Mouse (Mus musculus) frontal cortex, postnatal 14 days (tissue): ENCODE measurements at regions not wholly inside any gene's neighbourhood (a gene's known extent, or its start where the extent isn't known, plus 50 kb on each side); places are given as distances from the start of the nearest gene placed in this dataset.

Experiments
- DNase-seq, 2 experiments: peaks; one replicate each; pipeline ENCODE4 v3.0.0; 2022; ENCODE audit warnings: low spot score in 2 of 2

DNA sequence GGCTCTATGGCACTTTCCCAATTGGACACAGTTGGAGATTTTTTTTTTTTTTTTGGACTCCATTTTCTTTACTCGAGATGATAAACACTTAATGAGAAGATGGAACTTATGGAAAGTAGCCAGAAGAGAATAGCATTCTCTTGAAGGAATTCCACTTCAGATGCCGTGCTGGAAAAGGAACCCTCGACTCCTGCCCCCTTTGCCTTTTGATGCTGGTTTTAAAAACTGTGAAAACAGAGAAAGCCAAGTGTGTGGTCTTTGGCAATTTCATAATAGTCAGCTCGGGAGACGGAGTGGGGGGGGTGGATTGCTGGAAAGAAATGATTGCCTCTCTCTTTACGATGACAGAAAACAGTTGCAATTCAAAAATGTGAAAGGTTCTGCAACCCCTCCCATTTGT lies 429.2 kb downstream of the Fgf9 start:
- no peak for DNase-seq

DNA sequence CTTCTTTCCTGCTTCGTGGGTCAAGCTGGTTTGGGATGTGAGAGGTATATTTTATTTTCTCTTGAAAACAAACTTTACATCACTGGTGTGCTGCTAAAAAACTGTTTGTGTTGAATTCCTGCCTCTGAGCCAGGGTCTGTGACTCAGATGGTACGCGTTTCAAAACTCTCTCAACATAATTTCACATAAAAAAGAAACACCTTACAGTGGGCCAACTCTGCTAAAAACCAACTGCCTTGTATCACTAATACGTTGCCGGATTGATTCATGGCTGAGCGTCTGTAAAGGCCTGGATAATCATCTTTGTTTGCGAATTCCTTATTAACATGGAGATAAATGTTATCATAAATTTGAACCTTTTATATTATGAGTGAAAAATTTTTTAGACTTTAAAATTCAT lies 428.7 kb downstream of the Fgf9 start:
- DNase-seq = no peak

DNA sequence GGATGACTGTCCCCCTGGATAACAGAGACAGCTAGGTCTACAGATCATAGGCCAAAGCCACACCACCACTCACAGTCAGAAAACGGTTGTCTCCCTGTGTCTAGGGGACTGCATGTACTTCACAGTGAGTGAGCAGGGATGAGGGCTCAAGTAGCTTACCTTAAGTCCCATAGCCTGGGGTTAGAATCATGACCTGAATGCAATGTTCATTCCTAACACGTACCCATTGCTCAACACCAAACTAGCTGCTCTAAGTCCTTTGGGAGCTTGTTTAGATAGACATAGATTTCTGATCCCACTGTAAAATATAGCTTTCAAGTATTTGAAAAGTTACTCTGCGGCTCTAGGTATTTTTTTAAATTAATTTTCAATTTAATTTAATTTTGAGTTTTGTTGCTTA lies 426.6 kb downstream of the Fgf9 start:
- no peak for DNase-seq

DNA sequence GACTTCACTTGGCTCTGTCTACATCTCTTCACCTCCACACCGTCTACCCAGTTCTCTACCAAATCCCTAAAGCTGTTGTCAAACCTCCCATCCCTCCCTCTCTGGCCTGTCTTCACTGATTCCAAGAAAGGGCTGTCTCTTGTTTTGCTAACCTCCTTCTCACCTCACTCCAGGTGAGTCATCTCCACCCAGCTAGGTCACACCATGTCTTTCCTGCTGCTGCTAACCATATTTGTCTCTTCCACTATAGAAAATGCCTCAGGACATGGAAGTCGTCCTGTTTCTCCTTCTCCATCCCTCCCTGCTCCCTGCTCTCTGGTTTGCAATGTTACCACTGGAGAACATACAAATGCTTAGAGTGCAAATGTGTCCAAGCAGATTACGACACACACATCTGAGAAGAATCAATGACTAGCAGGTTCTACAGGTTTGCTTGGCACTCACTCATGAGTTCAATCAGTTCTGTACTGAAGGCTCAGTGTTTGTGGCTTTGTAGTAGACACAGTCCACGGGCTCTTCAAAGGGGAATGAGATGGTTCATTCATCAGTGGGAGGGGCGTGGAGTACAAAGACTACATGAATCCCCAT lies 424.1 kb downstream of the Fgf9 start:
- DNase-seq = no peak

DNA sequence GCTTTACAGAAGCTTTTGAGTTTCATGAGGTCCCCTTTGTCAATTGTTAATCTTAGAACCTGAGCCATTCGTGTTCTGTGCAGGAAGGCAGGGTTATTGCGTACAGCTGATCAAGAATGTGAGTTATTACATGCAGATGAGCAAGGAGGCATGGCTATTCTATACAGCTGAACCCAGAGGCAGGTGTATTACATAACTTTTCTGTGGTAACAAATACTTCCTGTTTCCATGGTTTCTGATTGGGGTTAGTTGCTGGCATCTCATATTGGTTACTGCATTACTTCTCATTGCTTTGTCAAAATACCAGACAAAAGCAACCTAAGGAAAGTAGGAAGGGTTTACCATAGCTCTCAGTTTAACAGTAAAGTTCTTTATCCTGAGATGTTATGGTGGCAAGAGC lies 421.8 kb downstream of the Fgf9 start:
- no peak for DNase-seq

DNA sequence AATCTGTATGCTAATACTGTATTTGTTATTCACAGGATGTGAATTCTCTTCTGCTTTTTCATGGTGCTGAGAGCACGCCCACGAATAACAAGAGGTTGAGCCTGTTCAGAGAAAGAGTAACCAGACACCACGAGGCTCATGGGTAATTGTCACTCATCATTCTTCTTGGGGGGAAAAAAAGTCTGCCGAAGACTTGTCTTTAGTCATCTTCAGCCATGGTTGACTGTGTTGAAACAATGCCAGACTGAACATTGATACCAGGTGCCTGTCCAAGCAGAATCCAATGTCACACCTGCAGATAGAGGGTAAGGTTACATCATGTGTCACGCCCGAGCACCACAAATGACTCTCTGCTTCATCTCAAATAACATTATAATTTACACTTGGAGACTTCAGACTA lies 418.5 kb downstream of the Fgf9 start:
- DNase-seq = no peak

DNA sequence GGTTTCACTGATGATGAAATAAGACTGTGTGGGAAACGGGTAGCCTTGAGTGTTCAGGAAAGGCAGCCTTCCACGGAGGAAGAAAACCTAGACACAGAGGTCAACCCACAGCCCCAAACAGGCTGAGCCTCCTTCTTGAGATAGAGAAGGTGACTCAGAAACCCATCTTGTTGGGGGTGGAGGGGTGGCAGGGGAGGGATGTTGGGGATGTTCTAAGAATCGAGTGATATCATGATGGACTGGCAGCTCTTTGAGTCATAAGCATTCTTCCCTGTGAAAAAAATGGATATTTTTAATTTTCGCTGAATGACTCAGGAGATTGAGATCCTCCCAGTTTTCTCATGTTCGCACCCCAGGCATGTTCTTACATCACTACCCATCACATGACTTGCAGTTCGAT lies 417.5 kb downstream of the Fgf9 start:
- no peak for DNase-seq

DNA sequence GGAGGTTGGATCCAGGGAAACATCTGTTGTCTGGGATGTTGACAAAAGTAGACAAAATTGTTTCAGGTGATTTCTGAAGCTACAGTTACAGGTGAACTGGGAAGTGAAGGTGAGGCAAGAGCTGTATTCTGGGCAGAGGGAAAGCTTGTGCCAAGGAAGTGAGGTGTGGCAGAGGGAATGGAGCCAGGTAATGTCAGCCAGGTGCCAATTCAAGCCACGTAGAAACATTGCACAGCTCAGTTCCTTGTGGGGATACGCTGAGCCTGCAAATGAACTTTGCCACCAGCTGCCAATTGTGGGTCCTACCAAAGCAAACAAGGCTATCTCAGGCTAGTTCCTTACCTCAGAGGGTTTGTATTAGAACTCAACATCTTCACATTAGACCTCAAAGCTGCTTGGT lies 410.1 kb downstream of the Fgf9 start:
- DNase-seq = no peak

DNA sequence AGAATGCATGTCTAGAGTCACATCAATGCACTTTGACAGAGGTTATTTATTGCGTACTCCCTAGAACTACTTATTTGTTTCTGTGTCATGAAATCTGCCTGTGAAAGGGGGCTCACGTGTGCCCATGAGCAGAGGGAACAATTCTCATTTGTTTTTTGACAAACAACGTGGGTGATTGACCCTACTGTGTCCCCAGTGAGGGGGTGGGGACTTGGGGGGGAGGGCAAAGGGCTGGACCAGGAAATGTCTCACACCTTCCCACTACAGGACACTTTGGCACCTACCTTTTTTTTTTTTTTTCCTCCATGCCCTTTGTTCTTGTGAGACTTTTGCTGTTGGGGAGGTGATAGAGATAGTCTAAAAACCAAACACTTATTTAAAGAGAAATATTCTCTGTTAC lies 400.3 kb downstream of the Fgf9 start:
- no peak for DNase-seq

DNA sequence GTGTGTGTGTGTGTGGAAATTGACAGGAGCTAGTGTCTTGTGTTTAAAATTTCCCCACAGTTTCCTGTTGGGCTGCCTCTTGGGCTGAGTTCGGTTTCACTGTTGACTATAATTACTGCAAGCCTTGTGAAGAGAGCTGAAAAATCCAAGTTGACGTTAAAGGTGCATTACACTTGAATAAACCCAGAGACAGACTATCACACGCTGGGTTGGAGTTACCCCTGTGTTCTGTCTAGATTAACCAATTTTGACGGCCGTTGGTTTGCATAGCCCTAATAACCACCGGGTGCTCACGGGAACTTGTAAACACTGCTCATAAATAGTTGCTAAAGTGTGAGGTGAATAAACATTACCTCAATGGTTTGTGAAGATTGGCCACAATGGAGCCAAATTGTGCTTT lies 398.1 kb downstream of the Fgf9 start:
- DNase-seq = no peak

DNA sequence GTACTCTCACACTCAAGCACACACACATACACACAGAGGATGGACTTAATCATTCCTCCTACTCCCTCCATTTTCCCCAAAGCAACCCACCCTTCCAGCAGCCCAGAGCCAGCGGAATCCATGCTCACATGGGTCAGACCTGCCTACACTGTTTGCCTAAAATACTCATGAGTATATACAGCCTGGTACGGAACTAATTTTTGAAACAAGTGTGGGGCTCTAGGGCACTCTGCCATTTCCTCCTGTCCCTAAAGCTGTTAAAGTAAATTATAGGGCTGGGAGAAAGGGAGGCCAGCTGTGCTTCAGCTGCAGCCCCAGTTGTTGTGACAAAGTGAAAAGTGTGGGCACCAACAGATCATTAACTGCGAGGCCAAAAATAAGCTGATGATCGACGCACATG lies 397.5 kb downstream of the Fgf9 start:
- DNase-seq = no peak

DNA sequence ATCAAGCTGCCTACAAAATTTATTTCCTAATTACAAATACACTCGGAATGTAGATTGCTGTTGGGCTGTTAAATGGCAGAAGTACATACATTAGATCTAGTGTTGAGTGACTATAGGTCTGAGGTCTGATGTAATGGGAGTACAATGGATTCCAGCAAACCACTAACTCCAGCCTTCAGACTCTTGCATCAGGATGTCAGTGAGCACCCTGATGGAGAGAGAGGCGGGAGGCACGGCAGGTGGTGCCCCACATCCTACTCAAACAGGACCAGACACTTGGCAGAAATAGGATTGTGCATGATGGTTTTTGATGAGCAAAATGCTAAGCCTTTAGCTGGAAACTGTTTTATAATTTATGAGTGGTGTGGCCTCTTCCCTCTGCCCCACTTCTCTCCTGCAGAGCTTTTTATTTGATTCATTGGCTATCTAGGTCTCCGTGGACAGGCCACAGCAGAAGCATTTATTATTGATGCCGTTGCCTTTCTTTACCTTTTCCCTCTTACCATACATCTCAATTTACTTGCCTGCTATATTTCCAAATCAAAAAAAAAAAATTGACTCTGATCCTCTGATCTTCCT lies 376.5 kb downstream of the Fgf9 start:
- no peak for DNase-seq

DNA sequence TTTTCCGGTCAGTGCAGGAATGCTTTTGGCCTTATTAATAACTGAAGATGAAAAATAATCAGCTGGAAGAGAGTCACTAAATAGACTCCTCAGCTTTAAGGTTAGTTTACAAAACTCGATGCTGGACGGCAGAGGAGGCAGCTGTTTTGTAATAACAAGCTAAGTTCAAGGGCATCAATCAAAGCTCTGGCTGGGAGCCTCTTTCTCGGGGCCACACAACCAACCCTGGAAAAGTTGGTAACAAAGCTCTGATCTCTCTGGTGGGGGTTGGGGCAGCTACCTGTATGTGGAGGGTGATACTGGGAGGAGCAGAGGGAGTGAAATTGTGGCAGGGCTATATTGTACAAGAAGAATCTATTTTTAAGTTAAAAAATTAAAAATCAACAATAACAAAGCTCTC lies 374.1 kb downstream of the Fgf9 start:
- DNase-seq = no peak

DNA sequence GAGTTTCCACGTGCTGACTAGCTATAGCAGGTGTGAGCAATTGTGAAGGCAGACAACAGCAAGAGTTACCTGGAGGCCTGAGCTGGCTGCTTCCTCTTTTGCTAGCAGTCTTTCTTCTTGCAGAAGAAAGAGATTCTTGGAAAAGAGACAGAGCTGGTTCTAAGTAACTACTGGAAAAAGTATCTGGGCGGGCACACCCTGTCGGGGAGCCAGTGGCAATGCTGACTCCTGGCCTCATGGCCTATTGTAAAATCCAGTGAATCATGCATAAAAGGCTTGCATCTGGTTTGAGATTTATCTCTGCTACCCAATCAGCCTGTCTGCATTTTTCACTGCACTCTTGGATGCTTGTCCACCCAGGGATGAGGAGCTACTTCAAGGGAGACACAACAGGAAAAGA lies 372.2 kb downstream of the Fgf9 start:
- DNase-seq = no peak

DNA sequence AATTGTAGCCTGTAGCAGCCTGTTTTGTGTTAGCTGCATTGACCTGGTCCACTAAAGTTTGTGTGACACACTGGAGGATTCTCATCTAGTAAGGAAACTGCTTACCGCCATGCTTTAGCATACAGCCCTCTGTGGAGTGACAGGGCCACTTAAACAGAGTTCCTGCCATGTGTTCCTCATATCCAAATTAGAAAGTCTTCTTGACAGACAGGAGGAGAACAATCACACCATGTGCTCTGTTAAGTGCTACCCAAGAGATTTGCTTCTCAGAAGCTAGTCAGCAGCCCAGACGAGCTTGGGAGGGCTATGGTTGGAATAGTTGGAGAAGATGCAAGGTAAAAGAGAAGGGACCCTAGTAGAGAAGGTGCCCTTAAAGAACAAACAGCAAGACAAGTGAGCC lies 369.6 kb downstream of the Fgf9 start:
- no peak for DNase-seq

DNA sequence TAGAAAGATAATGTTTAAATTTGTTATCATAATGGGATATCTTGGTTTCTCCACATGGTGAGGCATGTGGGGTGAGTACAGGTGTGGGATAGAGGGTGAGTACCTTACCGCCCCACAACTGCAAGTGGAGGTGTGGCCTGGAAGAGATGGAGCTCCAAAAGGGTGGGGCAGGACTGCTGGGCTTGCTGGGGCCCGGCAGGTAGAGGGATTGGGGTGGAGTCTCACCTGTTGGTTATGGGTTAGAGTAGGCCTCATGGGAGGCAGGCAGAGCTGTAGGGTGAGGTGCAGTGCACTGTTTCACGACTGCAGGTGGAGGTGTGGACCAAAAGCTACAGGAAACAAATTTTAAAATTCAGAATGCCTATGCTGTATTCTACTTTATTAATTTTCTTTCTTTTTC lies 365.7 kb downstream of the Fgf9 start:
- no peak for DNase-seq

DNA sequence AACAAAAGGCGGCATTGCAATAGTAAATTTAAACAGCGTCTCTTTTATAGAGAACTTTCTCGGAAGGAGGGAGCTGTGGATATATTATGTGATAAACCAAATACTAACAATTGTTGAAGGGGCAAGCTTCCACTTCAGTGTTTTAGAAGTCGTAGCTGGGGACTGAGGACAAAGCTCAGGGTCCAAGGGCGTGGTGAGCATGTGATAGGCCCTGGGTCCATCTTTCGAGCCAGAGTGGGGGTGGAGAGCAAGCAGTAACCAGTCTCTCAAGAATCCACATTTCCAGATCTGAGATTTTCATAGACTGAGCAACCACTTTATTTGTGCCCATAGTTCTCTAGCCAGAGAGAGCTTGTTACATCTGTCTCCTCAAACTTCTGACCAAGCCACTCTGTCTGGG lies 356.1 kb downstream of the Fgf9 start:
- no peak for DNase-seq

DNA sequence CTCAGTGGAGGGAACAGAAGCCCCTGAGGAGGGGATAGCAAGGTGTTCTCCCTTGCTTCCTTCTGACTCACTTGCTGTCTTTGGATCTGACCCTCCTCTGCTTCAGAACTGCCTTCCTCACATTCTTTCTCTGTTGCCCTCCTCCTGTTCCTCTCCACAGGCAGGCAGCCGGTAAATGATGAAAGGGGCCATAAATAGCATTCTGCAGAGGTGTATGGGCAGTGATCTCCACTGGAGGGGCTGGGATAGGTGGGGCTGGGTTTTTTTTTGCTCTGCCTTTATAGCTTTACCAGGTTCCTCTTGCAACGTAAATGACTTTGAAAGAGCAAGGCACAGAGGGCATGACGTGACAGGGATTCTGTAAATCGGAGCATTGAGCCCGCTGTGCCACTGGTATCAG lies 351.6 kb downstream of the Fgf9 start:
- DNase-seq = no peak

DNA sequence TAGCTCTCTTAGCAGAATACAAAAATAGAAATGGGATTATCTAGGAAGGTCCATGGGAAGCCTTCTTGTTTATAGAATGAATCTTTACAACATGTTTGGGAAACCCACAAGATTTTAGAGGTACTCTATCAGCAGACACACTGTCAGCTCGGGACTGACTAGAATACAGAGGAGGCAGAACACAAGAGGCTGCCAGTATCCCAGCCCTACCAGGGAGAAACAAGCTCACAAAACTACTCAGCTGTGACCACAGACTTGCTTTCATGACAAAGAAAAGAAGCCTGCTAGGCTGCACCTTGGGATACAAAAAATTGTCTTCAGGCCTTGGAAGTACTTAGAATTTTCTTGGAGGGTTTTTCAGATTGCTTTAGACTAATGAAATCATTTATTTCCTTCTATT lies 347.2 kb downstream of the Fgf9 start:
- no peak for DNase-seq

DNA sequence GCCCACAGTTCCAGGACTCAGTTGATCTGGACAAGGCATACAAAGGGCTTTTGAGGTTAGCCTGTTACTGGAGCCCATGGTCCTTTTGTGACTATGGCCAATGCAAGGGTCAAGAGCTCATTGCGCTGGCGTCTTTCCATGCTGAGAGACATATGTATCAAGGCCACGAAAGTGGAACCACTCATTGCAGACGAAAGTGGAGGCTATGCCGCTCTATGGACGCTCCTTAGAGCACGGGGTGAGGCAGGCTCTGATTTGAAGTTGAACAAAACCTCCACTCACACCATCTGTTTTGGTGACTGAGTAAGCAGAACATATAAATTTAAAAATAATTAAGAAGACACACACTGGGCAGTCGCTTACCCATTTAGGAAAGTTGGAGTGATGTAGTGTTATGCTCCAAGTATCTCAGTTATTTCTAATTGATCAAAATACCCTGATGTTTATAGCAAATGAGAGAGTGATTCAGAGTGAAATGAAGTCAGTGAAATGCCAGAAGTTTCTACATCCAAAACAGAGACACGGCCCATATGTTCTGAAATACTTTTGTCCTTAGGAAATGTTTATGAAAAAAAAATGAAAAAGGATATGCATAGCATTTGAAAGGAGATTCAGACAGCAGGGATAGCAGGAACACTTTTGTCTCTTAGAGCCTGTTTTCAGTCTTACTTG lies 321.8 kb downstream of the Fgf9 start:
- no peak for DNase-seq

DNA sequence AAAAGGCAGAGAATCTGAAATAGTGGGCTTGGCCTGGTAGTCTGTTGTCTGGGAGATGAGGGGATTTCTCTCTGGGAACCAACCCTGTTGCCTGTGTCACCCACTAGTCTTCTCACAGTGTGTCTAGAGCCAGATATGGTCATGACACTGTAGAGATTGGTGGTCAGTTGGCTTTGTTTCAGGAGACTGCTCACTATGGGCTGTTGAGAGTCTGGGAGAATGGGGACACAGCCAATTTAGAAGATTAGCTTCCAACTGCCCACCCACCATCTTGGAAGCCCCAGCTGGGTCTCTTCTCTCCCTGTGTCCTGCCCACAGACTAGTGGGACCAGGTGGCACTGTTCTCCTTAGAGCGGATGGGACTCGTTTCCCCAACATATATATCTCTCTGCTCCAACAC lies 320.4 kb downstream of the Fgf9 start:
- no peak for DNase-seq

DNA sequence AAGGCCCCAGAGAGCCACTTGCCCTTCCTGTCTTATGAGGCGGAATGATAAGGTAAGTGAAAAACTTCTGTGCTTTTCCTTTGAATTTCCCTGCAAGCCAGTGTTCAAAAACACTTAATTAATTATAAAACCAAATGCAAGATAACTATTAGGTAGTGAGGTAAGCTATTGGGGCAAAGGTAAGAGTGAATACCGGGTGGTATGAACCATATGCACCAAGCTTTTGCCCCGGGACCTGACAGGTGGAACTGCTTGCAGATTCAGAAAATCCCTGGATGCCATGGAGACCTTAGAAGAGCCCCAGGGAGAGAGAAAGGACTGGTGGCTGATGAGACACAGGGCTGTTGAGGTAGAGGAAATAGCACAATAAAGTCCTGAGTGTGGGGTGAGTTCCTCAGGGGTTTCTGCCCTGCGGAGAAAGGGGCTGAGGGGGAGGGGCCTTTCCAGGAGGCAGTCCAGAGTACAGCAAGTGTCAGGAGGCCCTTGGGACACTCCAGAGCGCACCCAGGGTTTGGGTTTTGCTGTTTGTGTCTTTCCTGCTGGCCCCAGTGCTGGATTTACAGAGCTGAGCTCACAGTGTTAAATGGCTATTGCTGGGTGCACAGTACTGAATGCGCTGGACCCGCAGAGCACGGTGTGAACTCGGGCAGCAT lies 317.1 kb downstream of the Fgf9 start:
- DNase-seq = no peak

DNA sequence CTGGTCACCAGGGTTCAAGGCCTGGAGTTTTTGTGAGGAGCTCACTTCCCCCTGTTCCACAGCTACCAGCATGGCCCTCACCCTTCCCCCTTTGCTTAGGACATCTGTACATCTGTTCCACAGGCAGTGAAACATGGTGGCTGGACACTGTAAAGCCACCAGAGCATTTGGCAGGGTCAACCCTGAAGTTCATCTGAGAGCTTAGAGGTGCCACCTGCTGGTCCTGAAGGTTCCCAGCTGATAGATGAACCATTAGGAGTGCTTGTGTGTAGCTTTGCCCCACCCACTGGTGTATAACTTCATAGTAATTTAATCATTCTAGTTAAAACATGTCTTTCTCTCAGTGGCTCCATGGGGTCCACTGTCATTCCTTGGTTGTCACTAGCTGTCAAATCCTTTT lies 304.7 kb downstream of the Fgf9 start:
- no peak for DNase-seq
